Mouse (Mus musculus) forelimb bud, embryonic 11.5 days (tissue): ENCODE data around the gene Arhgef12.

Experiments
- DNase-seq: peaks from one replicate; pipeline ENCODE4 v3.0.0-alpha.2; 2012; ENCODE audit warnings: low read depth, low spot score

Gene Arhgef12

GRCm38 (mm10) chr9:43108721-43109120 is 1.7 kb upstream of the Arhgef12 start:
- DNase-seq = no peak

- DNase-seq = no peak
These were observed 1.0 kb upstream of the Arhgef12 start for GRCm38 (mm10) chr9:43108081-43108480.

GRCm38 (mm10) chr9:43107555-43107954 is 516 bp upstream of the Arhgef12 start:
- no peak for DNase-seq

GRCm38 (mm10) chr9:43106426-43107186 is 433 bp downstream of the Arhgef12 start:
- DNase-seq = no peak

GRCm38 (mm10) chr9:43105664-43106361 is 1.2 kb downstream of the Arhgef12 start:
- DNase-seq = peak; percentile 95

- no peak for DNase-seq
These were observed 2.0 kb downstream of the Arhgef12 start for GRCm38 (mm10) chr9:43104873-43105663.

GRCm38 (mm10) chr9:43104526-43104872 is 2.5 kb downstream of the Arhgef12 start:
- DNase-seq = no peak

GRCm38 (mm10) chr9:43103675-43104299 is 3.3 kb downstream of the Arhgef12 start:
- no peak for DNase-seq

- DNase-seq = no peak
These were observed 4.1 kb downstream of the Arhgef12 start for GRCm38 (mm10) chr9:43102931-43103330.

GRCm38 (mm10) chr9:43101936-43102595 is 5.0 kb downstream of the Arhgef12 start:
- no peak for DNase-seq

GRCm38 (mm10) chr9:43098922-43099321 is 8.1 kb downstream of the Arhgef12 start:
- DNase-seq = no peak

GRCm38 (mm10) chr9:43097801-43098557 is 9.1 kb downstream of the Arhgef12 start:
- no peak for DNase-seq

GRCm38 (mm10) chr9:43096337-43096736 is 10.7 kb downstream of the Arhgef12 start:
- no peak for DNase-seq

- no peak for DNase-seq
These were observed 12.2 kb downstream of the Arhgef12 start for GRCm38 (mm10) chr9:43094828-43095227.

GRCm38 (mm10) chr9:43093803-43094202 is 13.2 kb downstream of the Arhgef12 start:
- DNase-seq = no peak

GRCm38 (mm10) chr9:43085686-43086285 is 21.3 kb downstream of the Arhgef12 start:
- no peak for DNase-seq

- no peak for DNase-seq
These were observed 22.3 kb downstream of the Arhgef12 start for GRCm38 (mm10) chr9:43084496-43085362.

GRCm38 (mm10) chr9:43083441-43084055 is 23.5 kb downstream of the Arhgef12 start:
- DNase-seq = no peak

GRCm38 (mm10) chr9:43078711-43079110 is 28.3 kb downstream of the Arhgef12 start:
- DNase-seq = no peak
